8 mouse cellular contexts compared by ENCODE assay signal in the genomic region with DNA sequence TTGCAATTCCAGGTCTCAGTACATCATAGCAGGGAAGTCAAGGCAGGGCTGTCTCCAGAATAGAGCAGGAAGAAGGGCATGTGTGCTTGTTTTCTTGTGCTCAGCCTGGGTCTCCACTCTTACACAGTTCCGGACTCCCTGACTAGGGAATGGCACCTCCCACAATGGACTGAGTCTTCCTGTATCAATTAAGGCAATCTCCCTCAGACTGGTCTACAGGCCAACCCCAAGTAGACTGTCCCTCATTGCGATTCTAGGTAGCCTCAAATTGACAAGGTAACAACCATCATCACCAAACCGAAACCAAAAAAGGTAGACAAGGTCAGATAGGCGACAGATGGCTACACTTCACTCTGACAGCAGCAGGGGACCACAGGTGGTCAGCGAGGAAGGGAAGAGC. TPM values are rescaled to one million over a fixed set of nuclear protein-coding genes. Genes with fewer than 3 reads are reported as not detected.
DNase-seq lines count a peak whose midpoint lies in the region; ATAC-seq and TF ChIP-seq lines count a peak whose summit lies in the region.
"Had no signal": no experiment of that assay in that cellular context is flagged by ENCODE, and none has a peak within 500 bp of the region (broad histone marks: within the 10 kb centered on the region; RNA-seq: fewer than 3 reads in every experiment).

No protein-coding gene starts in this region.

- no peak for ATAC-seq in lung, postnatal 0 days
- no peak for ATAC-seq in forebrain, embryonic 16.5 days
- no peak for ATAC-seq in limb, embryonic 15.5 days (ENCODE audit: insufficient number of reproducible peaks, low FRiP score, low TSS enrichment, low read depth)
- ATAC-seq in stomach, embryonic 15.5 days (ENCODE audit: insufficient read depth, low FRiP score, low read depth) = no peak

- H3K9me3 ChIP-seq in lung, postnatal 0 days (ENCODE audit: low read length) = no peaks in the 10 kb centered on the region
- H3K9me3 ChIP-seq in forebrain, embryonic 16.5 days (ENCODE audit: control insufficient read depth, low read length) = no peaks in the 10 kb centered on the region
- H3K9me3 ChIP-seq in limb, embryonic 15.5 days = no peaks in the 10 kb centered on the region
- no peaks in the 10 kb centered on the region for H3K9me3 ChIP-seq in stomach, embryonic 15.5 days

- H3K4me3 ChIP-seq in lung, postnatal 0 days (ENCODE audit: low read depth, low read length) = peak overlapping the region; percentile 83
- peak overlapping the region; percentile 64 for H3K4me3 ChIP-seq in forebrain, embryonic 16.5 days (replicated peaks; ENCODE audit: low read length)
- peak overlapping the region; percentile 95 for H3K4me3 ChIP-seq in limb, embryonic 15.5 days
- peak overlapping the region; percentile 66 for H3K4me3 ChIP-seq in stomach, embryonic 15.5 days (replicated peaks)

- 51% methylated on average over 5 of the region's 5 CpGs for WGBS in lung, postnatal 0 days
- 55% methylated on average over 5 of the region's 5 CpGs for WGBS in forebrain, embryonic 16.5 days
- 57% methylated on average over 5 of the region's 5 CpGs for WGBS in limb, embryonic 15.5 days
- WGBS in stomach, embryonic 15.5 days = 46% methylated on average over 5 of the region's 5 CpGs

- intact Hi-C loops in left cerebral cortex, postnatal 10 days (cut with DNase I) = no loop called here

- TF ChIP-seq EP300 in lung, postnatal 0 days (IDR thresholded peaks at IDR 0.05) = no peak

- peaks cover 2% of the 10 kb centered on the region; the same call in 1 of the 2 replicates for H3K36me3 ChIP-seq in lung, postnatal 0 days (ENCODE audit: insufficient read depth, low read length)
- peaks cover 10% of the 10 kb centered on the region for H3K36me3 ChIP-seq in forebrain, embryonic 16.5 days (ENCODE audit: control insufficient read depth, insufficient read depth)
- H3K36me3 ChIP-seq in limb, embryonic 15.5 days = peaks cover 24% of the 10 kb centered on the region
- H3K36me3 ChIP-seq in stomach, embryonic 15.5 days = peaks cover 19% of the 10 kb centered on the region

- H3K27ac ChIP-seq in lung, postnatal 0 days (ENCODE audit: low read length) = no peak overlapping the region
- H3K27ac ChIP-seq in forebrain, embryonic 16.5 days (ENCODE audit: low read length) = no peak overlapping the region
- no peak overlapping the region for H3K27ac ChIP-seq in limb, embryonic 15.5 days
- no peak overlapping the region for H3K27ac ChIP-seq in stomach, embryonic 15.5 days

- H3K9ac ChIP-seq in lung, postnatal 0 days (replicated peaks; ENCODE audit: low read depth) = 0 out of 2 replicates have a peak overlapping the region, but pooled peaks have one; percentile 23
- H3K9ac ChIP-seq in forebrain, embryonic 16.5 days (replicated peaks; ENCODE audit: low read depth, low read length) = peak overlapping the region; percentile 44
- 0 out of 2 replicates have a peak overlapping the region, but pooled peaks have one; percentile 17 for H3K9ac ChIP-seq in limb, embryonic 15.5 days
- H3K9ac ChIP-seq in stomach, embryonic 15.5 days = no peak overlapping the region

- H3K4me2 ChIP-seq in lung, postnatal 0 days (replicated peaks; ENCODE audit: low read depth, low read length) = peak overlapping the region; percentile 84
- H3K4me2 ChIP-seq in forebrain, embryonic 16.5 days (ENCODE audit: low read length) = peak overlapping the region; percentile 66
- peak overlapping the region; percentile 67 for H3K4me2 ChIP-seq in limb, embryonic 15.5 days
- peak overlapping the region; percentile 80 for H3K4me2 ChIP-seq in stomach, embryonic 15.5 days

- DNase-seq in lung, postnatal 0 days (ENCODE audit: low spot score) = no peak
- no peak for DNase-seq in lung, adult 18-20 months
- DNase-seq in left cerebral cortex, postnatal 10 days (ENCODE audit: extremely low spot score in 1 of 2, low spot score in 2 of 2) = no peak
- DNase-seq in cerebellum, postnatal 36 days = no peak

- peaks cover 12% of the 10 kb centered on the region; the same call in 1 of the 2 replicates for H3K4me1 ChIP-seq in lung, postnatal 0 days (ENCODE audit: insufficient read depth, low read depth, low read length)
- peaks cover 24% of the 10 kb centered on the region for H3K4me1 ChIP-seq in forebrain, embryonic 16.5 days (replicated peaks; ENCODE audit: control insufficient read depth, insufficient read depth, low read length)
- peaks cover 26% of the 10 kb centered on the region for H3K4me1 ChIP-seq in limb, embryonic 15.5 days
- H3K4me1 ChIP-seq in stomach, embryonic 15.5 days = peaks cover 20% of the 10 kb centered on the region

- no peaks in the 10 kb centered on the region for H3K27me3 ChIP-seq in lung, postnatal 0 days (replicated peaks; ENCODE audit: insufficient read depth, low read length)
- H3K27me3 ChIP-seq in forebrain, embryonic 16.5 days (replicated peaks; ENCODE audit: control insufficient read depth, insufficient read depth, low read length) = no peaks in the 10 kb centered on the region
- H3K27me3 ChIP-seq in limb, embryonic 15.5 days = no peaks in the 10 kb centered on the region
- no peaks in the 10 kb centered on the region for H3K27me3 ChIP-seq in stomach, embryonic 15.5 days (replicated peaks)

- no peak for TF ChIP-seq CTCF in lung, postnatal 0 days (IDR thresholded peaks at IDR 0.05)

RNA-seq across cellular contexts. Expression of gene Dmwd, which starts 0.8 kb away (rescaled TPM):
- 9.7 and 12.0 TPM in 2 replicates for polyA plus RNA-seq in lung, postnatal 0 days (2015; fragmentation: Nextera tagmentation; extraction: Ambion mirVana)
- 28.1 and 29.7 TPM in 2 replicates for polyA plus RNA-seq in forebrain, embryonic 16.5 days (2015; fragmentation: Nextera tagmentation; extraction: Ambion mirVana)
- polyA plus RNA-seq in limb, embryonic 15.5 days (2015; fragmentation: Nextera tagmentation; extraction: Ambion mirVana) = 15.0 and 15.5 TPM in 2 replicates
- polyA plus RNA-seq in stomach, embryonic 15.5 days (2015; fragmentation: Nextera tagmentation; extraction: Ambion mirVana) = 13.7 and 15.1 TPM in 2 replicates
- 100 to 1,000 TPM; 155 to 157 TPM for total RNA-seq in left cerebral cortex, postnatal 10 days (2021)
- polyA plus RNA-seq: activated CD4-positive, CD25-positive, alpha-beta regulatory T cell, adult 4 months had no signal

RNA-seq across cellular contexts. Expression of gene Dmpk, which starts 8.4 kb away (rescaled TPM):
- 11.5 and 14.7 TPM in 2 replicates for polyA plus RNA-seq in lung, postnatal 0 days (2015; fragmentation: Nextera tagmentation; extraction: Ambion mirVana)
- polyA plus RNA-seq in forebrain, embryonic 16.5 days (2015; fragmentation: Nextera tagmentation; extraction: Ambion mirVana) = 5.6 and 10.1 TPM in 2 replicates
- polyA plus RNA-seq in limb, embryonic 15.5 days (2015; fragmentation: Nextera tagmentation; extraction: Ambion mirVana) = 32.5 and 64.0 TPM in 2 replicates
- 73.9 and 77.2 TPM in 2 replicates for polyA plus RNA-seq in stomach, embryonic 15.5 days (2015; fragmentation: Nextera tagmentation; extraction: Ambion mirVana)
- 10 to 100 TPM; 30.2 to 31.5 TPM for total RNA-seq in left cerebral cortex, postnatal 10 days (2021)
- polyA plus RNA-seq: activated CD4-positive, CD25-positive, alpha-beta regulatory T cell, adult 4 months had no signal

RNA-seq across cellular contexts. Expression of gene Six5, which starts 19.2 kb away (rescaled TPM):
- polyA plus RNA-seq in lung, postnatal 0 days (2015; fragmentation: Nextera tagmentation; extraction: Ambion mirVana) = 4.2 and 4.7 TPM in 2 replicates
- polyA plus RNA-seq in forebrain, embryonic 16.5 days (2015; fragmentation: Nextera tagmentation; extraction: Ambion mirVana) = 1.7 and 2.1 TPM in 2 replicates
- polyA plus RNA-seq in limb, embryonic 15.5 days (2015; fragmentation: Nextera tagmentation; extraction: Ambion mirVana) = 11.5 and 13.5 TPM in 2 replicates
- polyA plus RNA-seq in stomach, embryonic 15.5 days (2015; fragmentation: Nextera tagmentation; extraction: Ambion mirVana) = 10.8 and 12.1 TPM in 2 replicates
- total RNA-seq in left cerebral cortex, postnatal 10 days (2021) = 1 to 10 TPM; 1.5 to 1.9 TPM

RNA-seq across cellular contexts. Expression of gene Rsph6a, which starts 20.7 kb away (rescaled TPM):
- polyA plus RNA-seq in lung, postnatal 0 days (2015; fragmentation: Nextera tagmentation; extraction: Ambion mirVana) = not detected in 2 replicates
- polyA plus RNA-seq in forebrain, embryonic 16.5 days (2015; fragmentation: Nextera tagmentation; extraction: Ambion mirVana) = 0.09 TPM in 1 of 2 replicates, not detected in the other
- polyA plus RNA-seq in limb, embryonic 15.5 days (2015; fragmentation: Nextera tagmentation; extraction: Ambion mirVana) = not detected in 2 replicates
- not detected in 2 replicates for polyA plus RNA-seq in stomach, embryonic 15.5 days (2015; fragmentation: Nextera tagmentation; extraction: Ambion mirVana)
- total RNA-seq in left cerebral cortex, postnatal 10 days (2021) = under 1 TPM; 0.22 to 0.41 TPM
- polyA plus RNA-seq: activated CD4-positive, CD25-positive, alpha-beta regulatory T cell, adult 4 months had no signal

RNA-seq across cellular contexts. Expression of gene Gm4969, which starts 42.9 kb away (rescaled TPM):
- polyA plus RNA-seq in lung, postnatal 0 days (2015; fragmentation: Nextera tagmentation; extraction: Ambion mirVana) = 0.20 and 0.23 TPM in 2 replicates
- polyA plus RNA-seq in forebrain, embryonic 16.5 days (2015; fragmentation: Nextera tagmentation; extraction: Ambion mirVana) = 3.9 and 4.9 TPM in 2 replicates
- 2.4 and 2.6 TPM in 2 replicates for polyA plus RNA-seq in limb, embryonic 15.5 days (2015; fragmentation: Nextera tagmentation; extraction: Ambion mirVana)
- polyA plus RNA-seq in stomach, embryonic 15.5 days (2015; fragmentation: Nextera tagmentation; extraction: Ambion mirVana) = 2.8 and 3.2 TPM in 2 replicates
- total RNA-seq in left cerebral cortex, postnatal 10 days (2021) = 1 to 10 TPM; 1.5 to 3.1 TPM
- polyA plus RNA-seq: activated CD4-positive, CD25-positive, alpha-beta regulatory T cell, adult 4 months had no signal
